Mouse (Mus musculus): ENCODE data around the gene Chmp2a. TPM values are rescaled to one million over a fixed set of nuclear protein-coding genes. Genes with fewer than 3 reads are reported as not detected.
A peak's percentile ranks its signal among the peaks of the same experiment; 100 is the strongest.

Gene Chmp2a
- polyA plus RNA-seq, 1 experiment: 229 TPM

DNA sequence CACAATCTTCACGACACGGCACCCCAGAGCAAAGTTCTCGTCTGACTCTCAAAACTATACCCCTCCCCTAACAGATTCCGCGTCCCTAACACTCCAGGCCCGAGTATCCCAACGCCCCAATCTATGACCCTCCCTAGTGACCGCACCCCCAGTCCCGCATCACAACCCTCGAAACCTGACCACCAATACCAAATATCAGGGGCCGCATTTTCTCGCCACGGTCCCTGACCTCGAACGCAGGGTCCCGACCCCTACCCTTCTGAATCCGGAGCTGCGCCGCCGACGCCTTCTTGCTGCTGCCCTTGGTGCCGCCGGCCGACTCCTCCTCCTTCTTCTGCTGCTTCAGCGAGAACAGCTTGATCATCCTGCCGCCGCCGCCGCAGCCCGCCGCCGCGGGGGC is 2.8 kb upstream of the Chmp2a start:
- Histone ChIP-seq H3K4me1 (ENCODE audit: control insufficient read depth, insufficient read depth, low read length) (peaks cover 3% of the 10 kb centered on the region; the same call in 1 of the 2 replicates), H3K4me3 (ENCODE audit: insufficient read depth, low read length) (peak overlapping the region; percentile 74), H3K27ac (ENCODE audit: insufficient read depth, low read length) (peak overlapping the region; percentile 91)
- no peak for TF ChIP-seq POLR2A (IDR thresholded peaks at IDR 0.05; ENCODE audit: extremely low read depth, insufficient read depth, low read length)
- TF ChIP-seq CTCF (IDR thresholded peaks at IDR 0.05; ENCODE audit: extremely low read depth, insufficient read depth, low read length): no peak

DNA sequence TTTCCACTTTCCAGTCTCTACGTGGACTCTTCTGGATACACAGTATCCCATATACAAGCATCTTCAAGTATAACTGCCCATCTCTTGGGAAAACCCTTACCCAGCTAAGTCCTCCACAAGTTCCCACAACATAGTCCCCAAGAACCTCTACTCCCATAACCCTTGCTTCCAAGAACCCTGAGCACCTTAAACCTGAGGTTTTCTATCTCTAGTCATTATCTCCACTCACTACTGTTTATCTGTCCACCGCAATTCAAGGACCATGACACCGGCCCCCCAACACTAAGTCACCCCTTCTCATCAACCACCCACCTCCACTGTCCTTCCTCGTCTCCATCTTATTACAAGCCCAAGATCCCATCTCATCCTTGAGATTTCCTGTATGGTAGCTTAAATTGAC is 2.2 kb upstream of the Chmp2a start:
- TF ChIP-seq CTCF (IDR thresholded peaks at IDR 0.05; ENCODE audit: extremely low read depth, insufficient read depth, low read length) (no peak), POLR2A (IDR thresholded peaks at IDR 0.05; ENCODE audit: extremely low read depth, insufficient read depth, low read length) (no peak)
- peak overlapping the region; percentile 74 for H3K4me3 ChIP-seq (ENCODE audit: insufficient read depth, low read length)
- H3K27ac ChIP-seq (ENCODE audit: insufficient read depth, low read length): 0 out of 2 replicates have a peak overlapping the region, but pooled peaks have one; percentile 91
- peaks cover 3% of the 10 kb centered on the region; the same call in 1 of the 2 replicates for H3K4me1 ChIP-seq (ENCODE audit: control insufficient read depth, insufficient read depth, low read length)

- Histone ChIP-seq H3K4me3 (ENCODE audit: insufficient read depth, low read length) (peak overlapping the region; percentile 61; the same call in 1 of the 2 replicates), H3K4me1 (ENCODE audit: control insufficient read depth, insufficient read depth, low read length) (peaks cover 3% of the 10 kb centered on the region; the same call in 1 of the 2 replicates)
- no peak for TF ChIP-seq CTCF (IDR thresholded peaks at IDR 0.05; ENCODE audit: extremely low read depth, insufficient read depth, low read length)
- no peak for TF ChIP-seq POLR2A (IDR thresholded peaks at IDR 0.05; ENCODE audit: extremely low read depth, insufficient read depth, low read length)
Observed at GRCm38 (mm10) chr7:13035211-13035855, 726 bp upstream of the Chmp2a start.

GRCm38 (mm10) chr7:13033451-13034147 is 1.0 kb downstream of the Chmp2a start:
- Histone ChIP-seq H3K4me1 (ENCODE audit: control insufficient read depth, insufficient read depth, low read length) (no peaks in the 10 kb centered on the region; the same call in 1 of the 2 replicates), H3K4me3 (ENCODE audit: insufficient read depth, low read length) (peak overlapping the region; percentile 61), H3K27ac (ENCODE audit: insufficient read depth, low read length) (peak overlapping the region; percentile 61; the same call in 1 of the 2 replicates)
- TF ChIP-seq POLR2A (IDR thresholded peaks at IDR 0.05; ENCODE audit: extremely low read depth, insufficient read depth, low read length): no peak
- no peak for TF ChIP-seq CTCF (IDR thresholded peaks at IDR 0.05; ENCODE audit: extremely low read depth, insufficient read depth, low read length)

More at GRCm38 (mm10) chr7:13035211-13035855, 726 bp upstream of the Chmp2a start:
- H3K27ac ChIP-seq (ENCODE audit: insufficient read depth, low read length): no peak overlapping the region

DNA sequence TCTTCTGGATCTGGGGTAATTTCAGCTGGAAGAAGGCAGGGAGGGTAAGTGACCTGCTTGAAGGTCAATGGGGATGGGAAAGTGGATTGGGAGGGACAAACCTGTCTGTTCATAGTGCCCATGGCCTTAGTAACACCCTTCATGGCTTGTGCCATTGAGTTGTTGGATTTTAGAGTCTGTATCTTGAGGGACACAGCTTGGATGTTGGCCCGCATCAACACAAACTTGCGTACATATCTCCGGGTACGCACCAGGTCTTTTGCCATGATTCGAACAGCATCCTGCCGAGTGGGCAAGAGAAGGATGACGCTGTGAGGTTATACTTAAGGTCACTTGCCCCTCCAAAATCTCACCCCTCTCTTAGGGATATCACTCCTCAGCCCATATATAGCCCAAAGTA is 2.1 kb downstream of the Chmp2a start:
- Histone ChIP-seq H3K27ac (ENCODE audit: insufficient read depth, low read length) (no peak overlapping the region), H3K4me1 (ENCODE audit: control insufficient read depth, insufficient read depth, low read length) (no peaks in the 10 kb centered on the region; the same call in 1 of the 2 replicates), H3K4me3 (ENCODE audit: insufficient read depth, low read length) (no peak overlapping the region)
- no peak for TF ChIP-seq CTCF (IDR thresholded peaks at IDR 0.05; ENCODE audit: extremely low read depth, insufficient read depth, low read length)
- no peak for TF ChIP-seq POLR2A (IDR thresholded peaks at IDR 0.05; ENCODE audit: extremely low read depth, insufficient read depth, low read length)

GRCm38 (mm10) chr7:13031983-13032382 is 2.6 kb downstream of the Chmp2a start:
- no peak overlapping the region for H3K27ac ChIP-seq (ENCODE audit: insufficient read depth, low read length)

DNA sequence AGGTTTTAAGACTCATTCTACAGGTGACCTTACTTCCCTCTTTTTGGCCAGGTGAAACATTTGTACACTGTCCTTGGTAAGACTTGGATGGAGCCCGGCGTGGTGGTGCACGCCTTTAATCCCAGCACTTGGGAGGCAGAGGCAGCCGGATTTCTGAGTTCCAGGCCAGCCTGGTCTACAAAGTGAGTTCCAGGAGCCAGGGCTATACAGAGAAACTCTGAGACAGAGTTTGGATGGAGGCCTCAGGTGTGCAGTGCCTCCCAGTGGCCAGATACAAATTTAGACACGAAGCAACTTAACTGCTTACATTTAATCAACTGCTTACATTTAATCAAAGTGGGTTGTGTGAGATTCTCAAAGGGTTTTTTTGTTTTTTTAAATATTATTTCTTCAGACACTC is 3.5 kb downstream of the Chmp2a start:
- Histone ChIP-seq H3K27ac (ENCODE audit: insufficient read depth, low read length) (no peak overlapping the region), H3K4me1 (ENCODE audit: control insufficient read depth, insufficient read depth, low read length) (peaks cover 4% of the 10 kb centered on the region; the same call in 1 of the 2 replicates), H3K4me3 (ENCODE audit: insufficient read depth, low read length) (no peak overlapping the region)
- TF ChIP-seq POLR2A (IDR thresholded peaks at IDR 0.05; ENCODE audit: extremely low read depth, insufficient read depth, low read length) (no peak), CTCF (IDR thresholded peaks at IDR 0.05; ENCODE audit: extremely low read depth, insufficient read depth, low read length) (peak; percentile 22; the same call in 1 of the 2 replicates)

More at GRCm38 (mm10) chr7:13031983-13032382, 2.6 kb downstream of the Chmp2a start:
- Histone ChIP-seq H3K4me3 (ENCODE audit: insufficient read depth, low read length) (no peak overlapping the region), H3K4me1 (ENCODE audit: control insufficient read depth, insufficient read depth, low read length) (no peaks in the 10 kb centered on the region; the same call in 1 of the 2 replicates)
- TF ChIP-seq POLR2A (IDR thresholded peaks at IDR 0.05; ENCODE audit: extremely low read depth, insufficient read depth, low read length): no peak

DNA sequence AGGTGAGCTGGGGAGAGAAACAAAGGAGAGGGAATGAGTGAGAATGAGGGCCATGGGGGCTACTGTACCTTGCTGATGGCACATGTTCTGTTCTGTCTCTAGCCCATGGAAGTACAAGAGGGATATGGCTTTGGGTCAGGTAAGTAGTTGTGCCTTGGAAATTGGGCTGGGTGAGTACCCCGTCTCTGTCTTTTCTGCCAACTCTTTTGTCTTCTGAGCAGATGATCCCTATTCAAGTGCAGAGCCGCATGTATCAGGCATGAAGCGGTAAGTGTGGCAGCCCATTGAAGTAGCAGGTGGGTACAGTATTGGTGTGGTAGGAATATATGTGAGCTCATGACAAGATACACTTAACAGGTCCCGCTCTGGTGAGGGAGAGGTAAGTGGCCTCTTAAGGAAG is 5.6 kb downstream of the Chmp2a start:
- TF ChIP-seq POLR2A (IDR thresholded peaks at IDR 0.05; ENCODE audit: extremely low read depth, insufficient read depth, low read length) (no peak), CTCF (IDR thresholded peaks at IDR 0.05; ENCODE audit: extremely low read depth, insufficient read depth, low read length) (no peak)
- no peak overlapping the region for H3K4me3 ChIP-seq (ENCODE audit: insufficient read depth, low read length)
- H3K27ac ChIP-seq (ENCODE audit: insufficient read depth, low read length): no peak overlapping the region
- H3K4me1 ChIP-seq (ENCODE audit: control insufficient read depth, insufficient read depth, low read length): peaks cover 8% of the 10 kb centered on the region; the same call in 1 of the 2 replicates

DNA sequence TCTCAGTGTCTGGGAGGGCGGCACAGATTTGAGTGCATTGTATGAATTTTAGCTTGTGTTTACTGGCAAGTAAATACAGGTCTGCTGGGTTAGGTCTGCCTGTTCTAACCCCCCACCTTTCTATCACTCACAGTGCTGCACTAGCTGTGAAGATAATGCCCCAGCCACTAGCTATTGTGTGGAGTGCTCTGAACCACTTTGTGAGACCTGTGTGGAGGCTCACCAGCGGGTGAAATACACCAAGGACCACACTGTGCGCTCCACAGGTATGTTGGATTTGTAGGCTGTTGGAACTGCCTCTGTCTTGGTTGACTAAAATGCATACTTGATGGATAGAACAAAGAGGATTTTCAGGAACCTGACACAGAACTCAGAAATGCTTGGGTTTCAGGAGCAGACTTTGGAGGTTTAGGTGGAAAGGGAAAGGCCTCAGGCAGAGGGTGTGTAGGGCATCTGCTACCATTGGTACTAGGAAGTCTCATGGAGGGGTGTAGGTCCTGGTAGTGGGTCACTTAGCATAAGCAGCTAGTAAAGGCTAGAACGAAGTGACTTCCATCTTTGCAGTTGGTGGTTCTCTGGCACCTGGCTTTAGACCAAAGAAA is 9.0 kb downstream of the Chmp2a start:
- Histone ChIP-seq H3K4me1 (ENCODE audit: control insufficient read depth, insufficient read depth, low read length) (peaks cover 9% of the 10 kb centered on the region; the same call in 1 of the 2 replicates), H3K27ac (ENCODE audit: insufficient read depth, low read length) (no peak overlapping the region), H3K4me3 (ENCODE audit: insufficient read depth, low read length) (peak overlapping the region; percentile 59)
- TF ChIP-seq CTCF (IDR thresholded peaks at IDR 0.05; ENCODE audit: extremely low read depth, insufficient read depth, low read length): no peak
- no peak for TF ChIP-seq POLR2A (IDR thresholded peaks at IDR 0.05; ENCODE audit: extremely low read depth, insufficient read depth, low read length)

Data from cortical plate, adult 2 months (tissue).